In the genomic region with DNA sequence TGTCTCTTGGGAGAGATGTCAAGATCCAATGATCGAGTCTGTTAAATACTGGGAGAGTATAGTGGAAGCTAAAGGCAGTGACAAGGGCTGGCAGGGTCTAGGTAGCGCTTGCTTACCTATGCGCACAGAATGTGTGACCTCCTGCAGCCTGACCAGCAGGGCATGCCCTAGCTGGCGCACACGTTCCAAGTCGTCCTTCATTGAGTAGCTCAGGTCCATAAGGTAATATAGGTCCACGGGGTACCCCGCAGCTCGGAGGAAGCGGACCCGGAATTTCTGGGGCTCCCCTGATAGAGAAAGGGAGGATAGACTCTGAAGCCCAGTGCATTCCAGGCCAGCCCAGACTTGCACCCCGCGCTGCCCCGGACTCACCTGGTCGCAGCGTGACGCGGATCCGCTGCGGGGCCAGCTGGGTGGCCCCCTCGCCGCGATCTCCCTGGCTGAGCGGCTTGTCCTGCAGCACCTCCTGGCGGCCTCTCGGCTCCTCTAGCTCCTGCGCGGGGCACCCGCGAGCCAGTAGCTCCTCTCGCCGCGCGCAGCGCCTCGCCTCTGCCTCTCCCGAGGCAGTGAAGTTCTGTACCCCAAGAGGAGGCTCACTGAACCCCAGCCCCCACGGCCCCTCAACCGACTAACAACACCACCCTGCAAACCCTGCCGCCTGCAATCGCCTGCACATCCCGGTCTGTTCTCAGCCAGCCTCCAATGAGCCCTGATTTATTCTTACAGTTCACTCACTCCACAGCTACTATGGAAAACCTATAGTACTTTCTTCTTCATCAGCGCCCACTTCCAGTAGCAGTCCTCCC, we compare ENCODE assay signal across 7 mouse cellular contexts. TPM values are rescaled to one million over a fixed set of nuclear protein-coding genes. Genes with fewer than 3 reads are reported as not detected.
DNase-seq lines count a peak whose midpoint lies in the region; ATAC-seq and TF ChIP-seq lines count a peak whose summit lies in the region.

No protein-coding gene starts in this region.

- H3K27me3 ChIP-seq in limb, embryonic 10.5 days (ENCODE audit: low read depth, poor library complexity, severe bottlenecking) = peaks cover 32% of the 10 kb centered on the region
- peaks cover 37% of the 10 kb centered on the region for H3K27me3 ChIP-seq in midbrain, embryonic 10.5 days (ENCODE audit: low read depth, poor library complexity, severe bottlenecking)
- no peaks in the 10 kb centered on the region for H3K27me3 ChIP-seq in small intestine, adult 2 months (ENCODE audit: control insufficient read depth, insufficient read depth, low read length)

- H3K27ac ChIP-seq in limb, embryonic 10.5 days = peak overlapping the region; percentile 78
- H3K27ac ChIP-seq in midbrain, embryonic 10.5 days (replicated peaks) = peak overlapping the region; percentile 64
- H3K27ac ChIP-seq in small intestine, adult 2 months (ENCODE audit: insufficient read depth, low read depth, low read length) = no peak overlapping the region

- H3K4me1 ChIP-seq in limb, embryonic 10.5 days = peaks cover 15% of the 10 kb centered on the region
- H3K4me1 ChIP-seq in midbrain, embryonic 10.5 days = peaks cover 14% of the 10 kb centered on the region
- H3K4me1 ChIP-seq in small intestine, adult 2 months (ENCODE audit: control insufficient read depth, insufficient read depth, insufficient read length, low read length) = peaks cover 8% of the 10 kb centered on the region

- peak overlapping the region; percentile 58 for H3K4me3 ChIP-seq in limb, embryonic 10.5 days
- H3K4me3 ChIP-seq in midbrain, embryonic 10.5 days = peak overlapping the region; percentile 55
- H3K4me3 ChIP-seq in small intestine, adult 2 months (ENCODE audit: low read depth, low read length) = peak overlapping the region; percentile 54

- peak; percentile 77 to 89 for DNase-seq in adrenal gland, adult 18-20 months (ENCODE audit: low spot score in 2 of 2)
- DNase-seq in gastrocnemius, adult 8-10 months (ENCODE audit: low spot score in 2 of 2) = peak; percentile 61 to 69
- peak; percentile 79 for DNase-seq in induced T-regulatory cell, adult 2 months (ENCODE audit: low read depth)
- DNase-seq in limb, embryonic 10.5 days (ENCODE audit: low spot score) = peak; percentile 89
- DNase-seq in midbrain, embryonic 10.5 days (ENCODE audit: low spot score) = peak; percentile 81

- H3K9me3 ChIP-seq in limb, embryonic 10.5 days (replicated peaks) = no peaks in the 10 kb centered on the region
- no peaks in the 10 kb centered on the region for H3K9me3 ChIP-seq in midbrain, embryonic 10.5 days (replicated peaks)

- TF ChIP-seq POLR2A in small intestine, adult 2 months (IDR thresholded peaks at IDR 0.05; ENCODE audit: low read depth, low read length) = no peak

- TF ChIP-seq CTCF in small intestine, adult 2 months (IDR thresholded peaks at IDR 0.05; ENCODE audit: extremely low read depth, insufficient read length, insufficient replicate concordance, low read depth, low read length) = peak; percentile 73

- 3% methylated on average over 43 of the region's 43 CpGs for WGBS in limb, embryonic 10.5 days
- WGBS in midbrain, embryonic 10.5 days = 3% methylated on average over 43 of the region's 43 CpGs
- 4% methylated on average over 42 of the region's 43 CpGs for WGBS in small intestine, adult 2 months

- no peaks in the 10 kb centered on the region for H3K36me3 ChIP-seq in limb, embryonic 10.5 days
- H3K36me3 ChIP-seq in midbrain, embryonic 10.5 days = no peaks in the 10 kb centered on the region
- no peaks in the 10 kb centered on the region for H3K36me3 ChIP-seq in small intestine, adult 2 months (ENCODE audit: control insufficient read depth, insufficient read depth, low read length)

- ATAC-seq in common myeloid progenitor, adult 5-6 weeks (replicated peaks; ENCODE audit: low read depth, poor library complexity, severe bottlenecking) = peak; percentile 67

RNA-seq across cellular contexts. Expression of a gene that starts 7.4 kb away (rescaled TPM):
- 1 to 10 TPM; 4.1 to 7.4 TPM for total RNA-seq in adrenal gland, adult 18-20 months (2021)
- 81.3 and 108 TPM in 2 replicates for total RNA-seq in common myeloid progenitor, adult 5-6 weeks (2017)
- total RNA-seq in gastrocnemius, adult 8-10 months (2022) = 1 to 10 TPM in 2 of 4 experiments, under 1 TPM in 2; 0.34 to 1.8 (median 1.0) TPM
- polyA plus RNA-seq in limb, embryonic 10.5 days (2016; fragmentation: Nextera tagmentation; extraction: Ambion mirVana) = 1.2 and 1.5 TPM in 2 replicates
- polyA plus RNA-seq in midbrain, embryonic 10.5 days (2016; fragmentation: Nextera tagmentation; extraction: Ambion mirVana) = 0.31 and 0.56 TPM in 2 replicates
- 16.4 and 23.2 TPM in 2 replicates for polyA plus RNA-seq in small intestine, adult 2 months (2012; rRNA removed)

RNA-seq across cellular contexts. Expression of a gene that starts 19.9 kb away (rescaled TPM):
- total RNA-seq in adrenal gland, adult 18-20 months (2021) = 100 to 1,000 TPM in 1 of 2 experiments, 10 to 100 TPM in 1; 81.7 to 106 TPM
- total RNA-seq in common myeloid progenitor, adult 5-6 weeks (2017) = 7.0 and 27.8 TPM in 2 replicates
- 1 to 10 TPM; 5.6 to 8.5 (median 7.6) TPM for total RNA-seq in gastrocnemius, adult 8-10 months (2022)
- polyA plus RNA-seq in limb, embryonic 10.5 days (2016; fragmentation: Nextera tagmentation; extraction: Ambion mirVana) = 38.8 and 55.0 TPM in 2 replicates
- 32.8 and 38.8 TPM in 2 replicates for polyA plus RNA-seq in midbrain, embryonic 10.5 days (2016; fragmentation: Nextera tagmentation; extraction: Ambion mirVana)
- 12.7 and 21.1 TPM in 2 replicates for polyA plus RNA-seq in small intestine, adult 2 months (2012; rRNA removed)

RNA-seq across cellular contexts. Expression of a gene that starts 21.3 kb away (rescaled TPM):
- total RNA-seq in adrenal gland, adult 18-20 months (2021) = 10 to 100 TPM; 49.8 to 65.0 TPM
- 33.7 and 35.4 TPM in 2 replicates for total RNA-seq in common myeloid progenitor, adult 5-6 weeks (2017)
- total RNA-seq in gastrocnemius, adult 8-10 months (2022) = 10 to 100 TPM; 25.6 to 28.1 (median 26.8) TPM
- 73.0 and 88.7 TPM in 2 replicates for polyA plus RNA-seq in limb, embryonic 10.5 days (2016; fragmentation: Nextera tagmentation; extraction: Ambion mirVana)
- polyA plus RNA-seq in midbrain, embryonic 10.5 days (2016; fragmentation: Nextera tagmentation; extraction: Ambion mirVana) = 63.0 and 72.4 TPM in 2 replicates
- polyA plus RNA-seq in small intestine, adult 2 months (2012; rRNA removed) = 5.7 and 13.4 TPM in 2 replicates

RNA-seq across cellular contexts. Expression of a gene that starts 32.9 kb away (rescaled TPM):
- 10 to 100 TPM; 21.7 to 27.2 TPM for total RNA-seq in adrenal gland, adult 18-20 months (2021)
- 1.2 and 3.9 TPM in 2 replicates for total RNA-seq in common myeloid progenitor, adult 5-6 weeks (2017)
- total RNA-seq in gastrocnemius, adult 8-10 months (2022) = 1 to 10 TPM; 4.4 to 9.8 (median 8.4) TPM
- polyA plus RNA-seq in limb, embryonic 10.5 days (2016; fragmentation: Nextera tagmentation; extraction: Ambion mirVana) = 111 and 148 TPM in 2 replicates
- 14.3 and 16.2 TPM in 2 replicates for polyA plus RNA-seq in midbrain, embryonic 10.5 days (2016; fragmentation: Nextera tagmentation; extraction: Ambion mirVana)
- 5.9 and 6.7 TPM in 2 replicates for polyA plus RNA-seq in small intestine, adult 2 months (2012; rRNA removed)

RNA-seq across cellular contexts. Expression of a gene that starts 46.0 kb away (rescaled TPM):
- under 1 TPM in 1 of 2 experiments, not detected in 1; 0.13 TPM for total RNA-seq in adrenal gland, adult 18-20 months (2021)
- not detected in 2 replicates for total RNA-seq in common myeloid progenitor, adult 5-6 weeks (2017)
- not detected for total RNA-seq in gastrocnemius, adult 8-10 months (2022)
- polyA plus RNA-seq in limb, embryonic 10.5 days (2016; fragmentation: Nextera tagmentation; extraction: Ambion mirVana) = 1.1 and 1.4 TPM in 2 replicates
- 0.35 and 0.41 TPM in 2 replicates for polyA plus RNA-seq in midbrain, embryonic 10.5 days (2016; fragmentation: Nextera tagmentation; extraction: Ambion mirVana)
- not detected in 2 replicates for polyA plus RNA-seq in small intestine, adult 2 months (2012; rRNA removed)
